In the genomic region with DNA sequence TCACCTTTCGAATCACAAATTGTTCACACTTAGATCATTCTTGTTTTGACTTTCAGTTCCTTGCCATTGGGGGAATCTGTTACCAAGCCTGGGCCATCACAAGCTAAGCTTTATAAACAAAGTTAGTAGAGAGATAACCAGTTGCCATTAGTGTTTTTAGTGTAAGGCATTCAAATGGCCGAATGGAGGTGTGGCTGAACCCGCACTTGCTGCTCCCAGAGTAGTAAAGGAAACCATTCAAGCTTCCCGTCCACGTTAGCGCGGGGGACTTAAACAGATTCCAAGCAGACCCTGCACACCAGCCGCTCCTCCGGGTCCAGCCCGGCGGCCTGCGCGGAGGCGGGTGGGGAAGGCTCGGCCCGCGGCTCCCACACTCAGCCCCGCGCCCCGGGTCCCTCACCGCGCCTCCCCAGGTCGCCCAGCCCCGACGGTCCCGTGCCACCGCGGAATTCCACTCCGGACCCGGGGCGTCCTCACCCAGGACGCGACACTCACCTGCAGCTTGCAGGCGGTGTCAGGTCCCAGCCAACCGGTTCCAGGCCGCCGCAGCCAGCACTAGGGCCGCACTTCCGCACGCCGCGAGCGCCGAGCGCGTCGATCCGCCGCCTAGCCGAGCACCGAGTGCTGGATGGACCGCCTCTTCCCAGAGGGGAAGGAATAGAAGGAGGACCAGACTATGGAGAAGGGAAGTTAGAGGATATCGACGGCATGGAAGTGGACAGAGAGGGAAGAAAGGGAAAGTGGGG, we compare ENCODE assay signal across 8 mouse cellular contexts. TPM values are rescaled to one million over a fixed set of nuclear protein-coding genes. Genes with fewer than 3 reads are reported as not detected.
A peak's percentile ranks its signal among the peaks of the same experiment; 100 is the strongest.
DNase-seq lines count a peak whose midpoint lies in the region; ATAC-seq and TF ChIP-seq lines count a peak whose summit lies in the region.

Gene Exoc2 (minus strand): TSS at position 593 of the 746 bp plus-strand sequence.
Gene Gm5447 (plus strand): TSS at position 704 of the 746 bp plus-strand sequence.

- H3K36me3 ChIP-seq in CH12.LX (replicated peaks in 1 of 2; ENCODE audit: control insufficient read depth in 1 of 2, insufficient read depth in 1 of 2, low read length in 1 of 2), result peaks cover 0 to 5% of the 10 kb centered on the region in 2 experiments
- H3K36me3 ChIP-seq in heart, embryonic 14.5 days (ENCODE audit: control insufficient read depth, insufficient read depth, low read length), result no peaks in the 10 kb centered on the region
- H3K36me3 ChIP-seq in liver, embryonic 14.5 days (replicated peaks; ENCODE audit: control insufficient read depth, insufficient read depth, low read depth), result no peaks in the 10 kb centered on the region
- no peaks in the 10 kb centered on the region for H3K36me3 ChIP-seq in stomach, embryonic 15.5 days

- dilution Hi-C loops in CH12.LX (cut with MboI; ENCODE audit: extremely low pct_ligation_motif_present, extremely low pct_unique_long_range_greater_than_20kb, low sequenced_read_pairs), result no loop called here

- H3K4me1 ChIP-seq in CH12.LX (ENCODE audit: control insufficient read depth in 1 of 2, insufficient read depth in 2 of 2), result peaks cover 13 to 53% of the 10 kb centered on the region in 2 experiments
- peaks cover 0 to 9% of the 10 kb centered on the region in 2 experiments; a peak in 3 of 4 replicates for H3K4me1 ChIP-seq in heart, embryonic 14.5 days (ENCODE audit: control insufficient read depth in 2 of 2, insufficient read depth in 2 of 2, low read length in 2 of 2)
- peaks cover 6 to 18% of the 10 kb centered on the region in 2 experiments for H3K4me1 ChIP-seq in liver, embryonic 14.5 days (replicated peaks; ENCODE audit: control insufficient read depth in 2 of 2, insufficient read depth in 2 of 2, low read length in 1 of 2)
- H3K4me1 ChIP-seq in stomach, embryonic 15.5 days, result 0 out of 2 replicates have a peak, but pooled peaks cover 2% of the 10 kb centered on the region

- H3K79me2 ChIP-seq in CH12.LX (replicated peaks; ENCODE audit: control insufficient read depth, extremely low read depth, insufficient read depth, poor library complexity, severe bottlenecking), result peaks cover 25% of the 10 kb centered on the region

- H3K27ac ChIP-seq in CH12.LX (ENCODE audit: insufficient read depth, low read depth), result peak within 1 kb of the TSS; percentile 67
- H3K27ac ChIP-seq in heart, embryonic 14.5 days (replicated peaks in 1 of 2; ENCODE audit: control insufficient read depth in 1 of 2, insufficient read depth in 1 of 2, low read depth in 2 of 2, low read length in 2 of 2), result peak within 1 kb of the TSS; percentile 48 to 83
- H3K27ac ChIP-seq in liver, embryonic 14.5 days, result peak within 1 kb of the TSS; percentile 56
- H3K27ac ChIP-seq in stomach, embryonic 15.5 days, result peak within 1 kb of the TSS; percentile 84

- no peak for TF ChIP-seq RAD21 in CH12.LX (IDR thresholded peaks at IDR 0.05; ENCODE audit: low read depth, low read length)

- under 1% methylated on average over 54 of the region's 54 CpGs for whole genome bisulfite sequencing in heart, embryonic 14.5 days
- under 1% methylated on average over 54 of the region's 54 CpGs for WGBS in liver, embryonic 14.5 days (ENCODE audit: insufficient replicate concordance)
- WGBS in stomach, embryonic 15.5 days, result under 1% methylated on average over 54 of the region's 54 CpGs

- TF ChIP-seq CTCF in CH12.LX (conservative IDR thresholded peaks at IDR 0.05 in 1 of 2, IDR thresholded peaks at IDR 0.05 in 1 of 2; ENCODE audit: low read depth in 2 of 2, low read length in 2 of 2), result no peak
- no peak for TF ChIP-seq CTCF in liver, embryonic 14.5 days (IDR thresholded peaks at IDR 0.05; ENCODE audit: low read depth)

- H3K27me3 ChIP-seq in CH12.LX (replicated peaks), result no peaks in the 10 kb centered on the region
- no peaks in the 10 kb centered on the region for H3K27me3 ChIP-seq in heart, embryonic 14.5 days (ENCODE audit: control insufficient read depth, insufficient read depth, low read length)
- no peaks in the 10 kb centered on the region for H3K27me3 ChIP-seq in liver, embryonic 14.5 days (ENCODE audit: control insufficient read depth, insufficient read depth, low read length)
- H3K27me3 ChIP-seq in stomach, embryonic 15.5 days (replicated peaks), result no peaks in the 10 kb centered on the region

- peak; percentile 70 for DNase-seq in CH12.LX (ENCODE audit: extremely low read depth)
- peak; percentile 60 for DNase-seq in c-Kit-negative CD71-positive TER-119-positive erythroid progenitor cells, embryonic 14.5 days (ENCODE audit: low read depth, low spot score)
- DNase-seq in fibroblast of lung, adult 2 months (ENCODE audit: low read depth), result peak; percentile 67
- peak; percentile 91 for DNase-seq in kidney, postnatal 14 days
- peak; percentile 58 to 62 (median 59) for DNase-seq in liver, embryonic 14.5 days (ENCODE audit: low read depth in 3 of 3, low spot score in 3 of 3)
- DNase-seq in neural tube, embryonic 10.5 days (ENCODE audit: extremely low spot score, low spot score), result peak; percentile 92

- peak within 1 kb of the TSS; percentile 83 to 86 (median 85) for H3K4me3 ChIP-seq in CH12.LX (replicated peaks in 1 of 3; ENCODE audit: low read depth in 2 of 3, low read length in 2 of 3, poor library complexity in 1 of 3)
- peak within 1 kb of the TSS; percentile 76 to 97 for H3K4me3 ChIP-seq in heart, embryonic 14.5 days (ENCODE audit: control insufficient read depth in 1 of 2, insufficient read depth in 1 of 2, low read depth in 1 of 2, low read length in 2 of 2)
- peak within 1 kb of the TSS; percentile 82 to 84 for H3K4me3 ChIP-seq in liver, embryonic 14.5 days (ENCODE audit: insufficient read depth in 1 of 2, low read depth in 2 of 2, low read length in 2 of 2)
- H3K4me3 ChIP-seq in stomach, embryonic 15.5 days (replicated peaks), result peak within 1 kb of the TSS; percentile 90

- H3K9me3 ChIP-seq in CH12.LX (replicated peaks; ENCODE audit: low read length), result no peaks in the 10 kb centered on the region
- no peaks in the 10 kb centered on the region for H3K9me3 ChIP-seq in heart, embryonic 14.5 days (ENCODE audit: control insufficient read depth, low read length)
- H3K9me3 ChIP-seq in liver, embryonic 14.5 days (ENCODE audit: control insufficient read depth, low read length), result no peaks in the 10 kb centered on the region
- no peaks in the 10 kb centered on the region for H3K9me3 ChIP-seq in stomach, embryonic 15.5 days

- peak within 1 kb of the TSS; percentile 75 for H3K9ac ChIP-seq in CH12.LX (ENCODE audit: insufficient read depth, low read depth)
- H3K9ac ChIP-seq in heart, embryonic 14.5 days (ENCODE audit: low read length), result peak within 1 kb of the TSS; percentile 90
- peak within 1 kb of the TSS; percentile 82 for H3K9ac ChIP-seq in liver, embryonic 14.5 days (replicated peaks)
- peak within 1 kb of the TSS; percentile 80 for H3K9ac ChIP-seq in stomach, embryonic 15.5 days

- in situ Hi-C loops in CH12.LX (cut with MboI; ENCODE audit: low pct_ligation_motif_present, low pct_unique_long_range_greater_than_20kb, low sequenced_read_pairs), result no loop called here

- peak; percentile 86 for ATAC-seq in heart, embryonic 14.5 days (ENCODE audit: insufficient number of reproducible peaks, insufficient read depth, low FRiP score, low read depth)
- ATAC-seq in liver, embryonic 14.5 days (ENCODE audit: insufficient read depth), result peak; percentile 94
- ATAC-seq in stomach, embryonic 15.5 days (ENCODE audit: insufficient read depth, low FRiP score, low read depth), result peak; percentile 96

- no peak for TF ChIP-seq EP300 in CH12.LX (IDR thresholded peaks at IDR 0.05; ENCODE audit: low read length)
- no peak for TF ChIP-seq EP300 in liver, embryonic 14.5 days (IDR thresholded peaks at IDR 0.05; ENCODE audit: low read depth)

- peak; percentile 61; the same call in 1 of the 2 replicates for TF ChIP-seq POLR2A in CH12.LX (IDR thresholded peaks at IDR 0.05; ENCODE audit: low read depth, low read length)

- H3K4me2 ChIP-seq in CH12.LX (ENCODE audit: insufficient read depth, low read depth, poor library complexity, severe bottlenecking), result peak within 1 kb of the TSS; percentile 67
- peak within 1 kb of the TSS; percentile 79 for H3K4me2 ChIP-seq in heart, embryonic 14.5 days (ENCODE audit: low read length)
- peak within 1 kb of the TSS; percentile 67 for H3K4me2 ChIP-seq in liver, embryonic 14.5 days (ENCODE audit: low read depth)
- H3K4me2 ChIP-seq in stomach, embryonic 15.5 days, result peak within 1 kb of the TSS; percentile 55

TF ChIP-seq in CH12.LX, 34 proteins besides CTCF, POLR2A, EP300 and RAD21 (continues in another document):
- TF ChIP-seq MEF2A (IDR thresholded peaks at IDR 0.05; ENCODE audit: borderline replicate concordance, low read depth, low read length) (peak; percentile 66; the same call in 1 of the 2 replicates), POLR2AphosphoS2 (IDR thresholded peaks at IDR 0.05; ENCODE audit: low read depth, low read length) (no peak; the same call in 1 of the 2 replicates), ELF1 (IDR thresholded peaks at IDR 0.05; ENCODE audit: low read depth, low read length) (peak; percentile 99), ZMIZ1 (IDR thresholded peaks at IDR 0.05; ENCODE audit: low read depth, low read length) (peak; percentile 74), MXI1 (IDR thresholded peaks at IDR 0.05; ENCODE audit: low read depth, low read length) (peak; percentile 95), GABPA (IDR thresholded peaks at IDR 0.05; ENCODE audit: insufficient replicate concordance, low read depth, low read length) (peak; percentile 42; the same call in 1 of the 2 replicates), PAX5 (IDR thresholded peaks at IDR 0.05; ENCODE audit: low read length) (no peak), CHD1 (IDR thresholded peaks at IDR 0.05; ENCODE audit: low read depth, low read length) (0 out of 2 replicates have a peak, but pooled peaks have one; percentile 35), BHLHE40 (IDR thresholded peaks at IDR 0.05; ENCODE audit: low read depth, low read length) (no peak), USF1 (IDR thresholded peaks at IDR 0.05; ENCODE audit: low read depth, low read length) (no peak)

RNA-seq across cellular contexts. Expression of gene Exoc2, which starts in this region (rescaled TPM):
- 26.5 and 29.7 TPM in 2 replicates for total RNA-seq in CH12.LX (2012; rRNA removed)
- total RNA-seq in CH12.LX (2014; rRNA removed), result 33.0 and 36.0 TPM in 2 replicates
- 18.6 and 21.1 TPM in 2 replicates for polyA plus RNA-seq in CH12.LX (2012; ENCODE audit: insufficient read length, low read depth)
- polyA plus RNA-seq in heart, embryonic 14.5 days (2014; fragmentation: Nextera tagmentation; extraction: Ambion mirVana), result 23.9 and 24.6 TPM in 2 replicates
- 4.4 and 7.0 TPM in 2 replicates for polyA plus RNA-seq in liver, embryonic 14.5 days (2012; rRNA removed)
- 13.8 and 14.8 TPM in 2 replicates for polyA plus RNA-seq in liver, embryonic 14.5 days (2014; fragmentation: Nextera tagmentation; extraction: Ambion mirVana)
- 26.6 and 29.1 TPM in 2 replicates for polyA plus RNA-seq in stomach, embryonic 15.5 days (2015; fragmentation: Nextera tagmentation; extraction: Ambion mirVana)

RNA-seq across cellular contexts. Expression of gene Gm5447, which starts in this region (rescaled TPM):
- total RNA-seq in CH12.LX (2012; rRNA removed) (not detected in 2 replicates), CH12.LX (2014; rRNA removed) (not detected in 2 replicates)
- 0.14 TPM in 1 of 2 replicates, not detected in the other for polyA plus RNA-seq in CH12.LX (2012; ENCODE audit: insufficient read length, low read depth)
- not detected in 2 replicates for polyA plus RNA-seq in heart, embryonic 14.5 days (2014; fragmentation: Nextera tagmentation; extraction: Ambion mirVana)
- polyA plus RNA-seq in liver, embryonic 14.5 days (2012; rRNA removed), result not detected in 2 replicates
- not detected in 2 replicates for polyA plus RNA-seq in liver, embryonic 14.5 days (2014; fragmentation: Nextera tagmentation; extraction: Ambion mirVana)
- 0.08 and 0.19 TPM in 2 replicates for polyA plus RNA-seq in stomach, embryonic 15.5 days (2015; fragmentation: Nextera tagmentation; extraction: Ambion mirVana)

Comparison
In these comparisons a context has a peak if more than half of its experiments do, and no peak if none do; other contexts are left out.
1. Peak in every context shown above with its lines: DNase-seq, ATAC-seq, H3K4me3 ChIP-seq and H3K27ac ChIP-seq.